Mouse (Mus musculus) left cerebral cortex, adult 2 months (tissue): ENCODE measurements around the gene Atp6v1b1. TPM values are rescaled to one million over a fixed set of nuclear protein-coding genes. Genes with fewer than 3 reads are reported as not detected.

Source experiments
- DNase-seq, 2 experiments: peaks; one replicate each; pipeline ENCODE4 v3.0.0; 2021 to 2022; ENCODE audit warnings: low spot score in 2 of 2, mixed read lengths in 1 of 2; ENCODE audit errors: extremely low spot score in 1 of 2
- H3K27ac ChIP-seq: fragments of 200-600 bp; 2 replicates; pipeline ENCODE4 v1.8.1; 2022
- H3K4me3 ChIP-seq: fragments of 200-600 bp; 2 replicates; pipeline ENCODE4 v1.8.1; 2022
- CTCF ChIP-seq: fragments of 200-600 bp; IDR thresholded peaks from 2 replicates; pipeline ENCODE4 v1.8.1; 2022; ENCODE audit warnings: antibody characterized with exemption, mild to moderate bottlenecking, moderate library complexity
- intact Hi-C: fragments of 180-260 bp; cut with DNase I; formaldehyde crosslinking; loops from one replicate; pipeline ENCODE4 v1.15.1; 2025
- total RNA-seq, 2 experiments: library from RNA; stranded (reverse); gene quantifications; 2 replicates each; pipeline ENCODE4 v1.2.3; 2021

The Atp6v1b1 gene
- total RNA-seq, 2 experiments from 2014 or later, result 0.20 TPM; not detected in 1

- intact Hi-C loops, result loop anchor here (1.0 kb wide), 1 partner anchor 16 kb away; no protein-coding TSS in a partner anchor
- Histone ChIP-seq H3K27ac (no peak overlapping the region), H3K4me3 (no peak overlapping the region)
- TF ChIP-seq CTCF, result no peak
- DNase-seq, result no peak
These were observed 34.9 kb upstream of the Atp6v1b1 start for GRCm38 (mm10) chr6:83707738-83708510.

DNA sequence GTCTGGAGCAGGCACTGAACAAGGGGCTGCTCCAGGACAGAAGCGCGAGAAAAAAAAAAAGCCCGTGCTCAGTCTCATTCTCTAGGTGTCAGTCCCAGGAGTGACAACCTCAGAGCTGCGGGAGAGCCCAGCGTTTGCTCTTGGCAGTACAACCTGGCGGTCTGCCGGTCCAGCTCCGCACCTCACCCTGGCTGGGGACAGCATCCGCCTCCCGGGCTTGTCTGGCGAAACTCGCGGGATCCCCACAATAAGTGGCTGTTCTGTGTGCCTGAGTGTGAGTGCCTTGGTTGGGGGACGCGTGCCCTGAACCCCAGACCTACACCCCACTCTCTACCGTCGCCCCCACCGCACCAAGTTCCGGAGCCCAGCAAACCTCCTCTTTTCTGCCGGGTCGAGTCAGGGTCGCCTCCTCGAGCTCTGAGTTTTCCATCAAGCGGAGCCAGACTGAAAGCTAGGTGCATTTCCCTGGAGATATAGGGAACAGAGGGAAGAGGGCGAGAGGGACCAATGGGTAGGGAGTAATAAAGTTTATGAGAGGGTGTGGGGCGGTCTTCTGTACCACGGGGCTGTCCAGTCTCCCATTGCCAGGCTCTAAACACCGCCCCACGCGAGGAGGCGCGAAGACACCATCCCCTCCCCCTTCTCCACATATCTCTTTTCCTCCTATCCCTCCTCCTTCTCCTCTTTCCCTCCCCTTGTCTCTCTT, 32.3 kb upstream of the Atp6v1b1 start:
- DNase-seq, result no peak
- H3K4me3 ChIP-seq, result no peak overlapping the region
- H3K27ac ChIP-seq, result no peak overlapping the region
- intact Hi-C loops, result loop anchor here (10.0 kb wide), 1 partner anchor 636 kb away; the partner anchor contains the start of genes Pcgf1 and Tlx2
- no peak for TF ChIP-seq CTCF

DNA sequence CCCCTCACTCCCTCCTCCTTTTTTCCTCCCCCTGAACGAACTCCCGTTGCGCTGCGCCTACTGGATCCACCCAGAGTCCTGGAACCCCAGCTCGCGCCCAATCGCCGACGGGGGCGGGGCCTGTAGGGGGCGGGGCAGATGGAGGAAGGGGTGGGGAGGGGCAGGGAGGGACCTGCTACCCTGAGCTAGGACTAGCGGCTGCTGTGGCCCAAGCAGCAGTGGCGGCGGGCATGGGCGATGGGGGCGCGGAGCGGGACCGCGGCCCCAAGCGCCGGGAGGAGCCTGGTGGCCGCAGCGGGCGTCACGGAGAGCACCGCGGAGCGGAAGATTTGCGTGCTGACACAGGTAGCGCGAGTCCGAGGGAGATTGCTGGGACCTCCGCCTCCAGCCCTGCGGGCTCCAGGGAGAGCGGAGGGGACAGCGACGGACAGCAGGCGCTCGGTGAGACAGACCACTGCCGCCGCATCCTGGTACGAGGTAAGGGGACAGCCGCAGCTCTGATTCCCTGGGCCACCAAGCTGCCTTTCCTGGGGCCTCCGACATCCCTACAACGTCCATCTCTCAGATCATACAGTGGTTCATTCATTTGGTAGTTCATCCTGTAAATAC, 31.6 kb upstream of the Atp6v1b1 start, which contains the start of gene Vax2:
Vax2 (plus strand) TSS at position 198 of the 609 bp plus-strand sequence.
- H3K27ac ChIP-seq, result no peak within 1 kb of the TSS
- intact Hi-C loops, result loop anchor here (10.0 kb wide), 1 partner anchor 636 kb away; the partner anchor contains the start of genes Pcgf1 and Tlx2
- TF ChIP-seq CTCF, result no peak
- 0 out of 2 replicates have a peak within 1 kb of the TSS, but pooled peaks have one; percentile 7 for H3K4me3 ChIP-seq
- DNase-seq, result no peak

DNA sequence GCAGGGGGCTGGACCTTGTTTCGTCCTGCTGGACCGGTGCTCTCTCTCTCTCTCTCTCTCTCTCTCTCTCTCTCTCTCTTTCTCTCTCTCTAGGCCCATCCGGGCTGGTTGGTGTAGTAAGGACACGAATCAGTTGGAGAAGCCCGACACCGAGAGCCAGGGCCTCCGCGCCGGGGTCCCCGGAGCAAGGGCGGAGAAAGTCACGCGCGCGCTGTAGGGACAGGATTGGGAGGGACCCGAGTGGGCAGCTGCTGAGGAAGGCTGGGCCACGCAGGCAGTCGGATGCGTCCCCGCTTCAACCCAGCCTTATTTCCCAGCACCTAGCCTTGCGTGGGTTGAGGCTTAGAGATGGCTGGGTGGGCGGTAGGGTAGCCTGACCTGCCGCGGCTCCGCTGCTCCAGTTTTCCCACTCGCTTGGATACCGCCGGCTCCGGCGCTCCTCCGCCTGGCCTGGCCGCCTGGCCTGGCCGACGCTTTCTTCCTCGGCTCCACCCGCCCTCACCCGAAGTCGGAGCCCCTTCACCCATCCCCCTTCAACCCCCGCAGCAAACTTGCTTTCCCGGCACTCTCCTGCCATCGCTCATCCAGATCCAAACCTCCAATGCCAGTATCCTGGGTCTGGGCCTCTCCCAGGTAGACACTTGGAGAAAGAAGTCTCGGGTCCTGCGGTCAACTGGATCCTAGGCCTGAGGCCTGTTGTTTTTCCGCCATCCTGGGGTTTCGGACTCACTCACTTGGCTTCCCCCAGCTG, 30.9 kb upstream of the Atp6v1b1 start:
- intact Hi-C loops, result loop anchor here (10.0 kb wide), 1 partner anchor 637 kb away; the partner anchor contains the start of genes Pcgf1 and Tlx2
- TF ChIP-seq CTCF, result no peak
- DNase-seq, result no peak
- no peak overlapping the region for H3K27ac ChIP-seq
- H3K4me3 ChIP-seq, result no peak overlapping the region

- Histone ChIP-seq H3K27ac (no peak overlapping the region), H3K4me3 (no peak overlapping the region)
- intact Hi-C loops, result loop anchor here (1.0 to 10.0 kb wide), 2 partner anchors 13 to 639 kb away; partner anchors contain the start of genes Pcgf1 and Tlx2
- DNase-seq, result no peak
- no peak for TF ChIP-seq CTCF
These were observed 29.3 kb upstream of the Atp6v1b1 start for GRCm38 (mm10) chr6:83713271-83714136.

DNA sequence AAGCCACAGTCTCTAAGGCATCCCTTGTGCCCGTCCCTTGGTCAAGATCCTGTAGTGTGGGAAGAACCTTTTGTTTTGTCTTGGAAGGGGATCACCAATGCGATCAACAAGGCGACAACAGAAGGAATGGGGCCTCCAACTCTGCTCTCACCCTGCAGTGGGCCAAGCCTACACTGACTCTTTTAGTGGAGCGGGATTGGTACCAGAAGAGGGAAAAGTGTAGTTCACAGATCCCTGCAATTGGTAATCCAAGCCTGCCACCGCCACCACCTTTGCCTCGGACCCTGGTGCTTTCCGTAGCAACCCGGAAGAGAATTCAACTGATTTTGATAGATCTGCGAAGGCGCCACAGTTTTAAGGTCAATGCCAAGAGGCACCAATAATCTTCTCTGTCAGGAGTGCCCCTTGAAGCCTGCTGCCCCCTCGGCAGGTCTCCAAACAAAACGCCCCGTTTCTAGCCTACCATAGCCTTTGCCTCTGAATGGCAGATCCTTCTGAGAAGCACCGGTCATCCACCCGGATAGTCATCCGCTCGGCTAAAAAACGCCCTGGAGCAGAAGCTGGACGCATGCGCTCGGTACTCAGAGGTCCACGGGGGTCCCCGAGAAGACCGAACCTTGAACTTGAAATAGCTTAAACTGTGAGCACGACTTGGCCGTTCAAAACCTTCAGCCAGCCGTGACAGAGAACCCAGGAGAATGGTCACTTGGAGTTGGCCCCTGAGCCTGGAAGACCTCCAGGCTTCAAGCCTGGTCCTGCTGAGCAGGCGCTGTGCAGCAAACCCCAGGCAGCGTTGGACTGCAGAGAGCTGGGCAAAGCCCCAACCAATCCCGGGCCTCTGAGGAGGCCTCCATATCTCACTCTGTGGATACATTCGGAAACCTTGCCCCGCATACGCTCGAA, 28.3 kb upstream of the Atp6v1b1 start:
- H3K4me3 ChIP-seq, result no peak overlapping the region
- intact Hi-C loops, result loop anchor here (1.0 to 10.0 kb wide), 2 partner anchors 14 to 640 kb away; partner anchors contain the start of genes Pcgf1 and Tlx2
- no peak overlapping the region for H3K27ac ChIP-seq
- no peak for TF ChIP-seq CTCF
- DNase-seq, result no peak

DNA sequence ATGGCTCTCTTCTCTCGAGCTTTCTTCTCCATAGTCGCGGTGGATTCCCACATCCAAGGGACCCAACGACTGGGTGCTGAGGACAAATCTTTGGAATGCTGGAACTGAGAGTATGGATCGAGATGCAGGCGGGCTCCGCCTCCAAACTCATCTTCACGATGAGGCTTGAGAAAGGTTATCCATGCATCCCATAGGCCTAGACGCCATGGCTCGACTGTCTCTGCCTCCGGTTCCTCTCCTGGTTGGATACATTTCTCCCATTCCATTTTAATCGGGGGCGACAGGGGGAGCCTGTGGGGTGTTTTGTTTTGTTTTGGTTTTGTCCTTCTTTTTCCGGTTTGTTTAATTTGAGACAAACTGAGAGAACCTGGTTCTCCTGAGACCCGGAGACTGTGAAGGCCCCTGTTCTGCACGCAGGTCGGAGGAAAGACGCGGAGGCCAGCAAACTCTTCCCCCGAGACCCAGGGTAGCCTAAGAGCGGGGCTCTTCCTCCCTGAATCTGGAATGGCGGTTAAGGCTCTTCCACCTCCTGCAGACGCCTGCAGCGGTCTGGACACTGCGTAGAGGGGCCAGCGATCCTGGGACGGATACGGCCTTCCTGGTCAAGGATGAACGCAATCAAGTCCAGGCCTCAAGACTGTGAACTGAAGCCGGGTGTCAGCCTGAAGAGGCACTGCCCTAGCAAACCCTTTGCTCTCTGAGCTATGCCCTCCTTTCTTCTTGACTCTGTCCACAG, 27.2 kb upstream of the Atp6v1b1 start:
- no peak for TF ChIP-seq CTCF
- intact Hi-C loops, result loop anchor here (10.0 kb wide), 1 partner anchor 641 kb away; the partner anchor contains the start of genes Pcgf1 and Tlx2
- Histone ChIP-seq H3K27ac (no peak overlapping the region), H3K4me3 (no peak overlapping the region)
- no peak for DNase-seq

DNA sequence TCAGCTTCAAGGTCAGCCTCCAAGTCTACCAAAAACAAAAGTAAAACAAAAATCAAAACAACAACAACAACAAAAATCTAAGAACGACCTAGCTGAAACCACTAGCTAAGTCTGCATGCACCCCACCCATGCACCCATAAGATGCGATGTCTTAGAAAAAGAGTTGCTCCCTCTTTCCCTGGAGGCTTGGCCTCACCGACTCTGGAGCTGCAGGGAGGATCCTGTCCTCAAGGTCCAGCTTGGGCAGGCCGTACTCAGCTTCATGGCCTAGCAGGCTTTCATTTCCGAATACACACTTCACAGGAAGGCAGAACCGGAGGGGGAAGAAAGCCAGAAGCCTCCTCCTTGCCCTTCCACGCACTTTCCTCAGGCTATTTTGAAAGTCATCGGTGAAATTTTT, 25.8 kb upstream of the Atp6v1b1 start:
- no peak for DNase-seq
- Histone ChIP-seq H3K4me3 (no peak overlapping the region), H3K27ac (no peak overlapping the region)
- intact Hi-C loops, result loop anchor here (10.0 kb wide), 1 partner anchor 642 kb away; the partner anchor contains the start of genes Pcgf1 and Tlx2
- TF ChIP-seq CTCF, result no peak

- no peak for TF ChIP-seq CTCF
- H3K4me3 ChIP-seq, result no peak overlapping the region
- DNase-seq, result no peak
- H3K27ac ChIP-seq, result no peak overlapping the region
- intact Hi-C loops, result no loop called here
These were observed 20.3 kb upstream of the Atp6v1b1 start for GRCm38 (mm10) chr6:83722526-83722925.
